Mouse (Mus musculus) liver, adult 2 months (tissue): ENCODE measurements around the gene Adgrv1.

Experiments
- CTCF ChIP-seq: fragments of 200-500 bp; IDR thresholded peaks from 2 replicates; pipeline ENCODE4 v1.5.1; 2011; ENCODE audit warnings: low read depth, low read length, control low read depth
- POLR2A ChIP-seq: fragments of 200-500 bp; IDR thresholded peaks from 2 replicates; pipeline ENCODE4 v1.6.1; 2011; ENCODE audit warnings: low read length, control low read depth; ENCODE audit not compliant: insufficient read depth; ENCODE audit errors: extremely low read depth

GRCm38 (mm10) chr13:81335241-81335640 lies 297.7 kb downstream of the Adgrv1 start:
- no peak for TF ChIP-seq CTCF
- TF ChIP-seq POLR2A: no peak
